Mouse (Mus musculus): Measurements from ENCODE around the gene Egfr.

GRCm38 (mm10) chr11:16752349-16753153 is 548 bp downstream of the Egfr start:
- TF ChIP-seq POLR2A (IDR thresholded peaks at IDR 0.05; ENCODE audit: insufficient read length, low read depth), result no peak
- TF ChIP-seq POLR2AphosphoS2 (IDR thresholded peaks at IDR 0.05; ENCODE audit: insufficient read length, low read depth), result no peak
- no peak for TF ChIP-seq USF1 (IDR thresholded peaks at IDR 0.05; ENCODE audit: low read depth)
- no peak for TF ChIP-seq MYOG (IDR thresholded peaks at IDR 0.05; ENCODE audit: control insufficient read depth in 1 of 3, insufficient read depth in 1 of 3, insufficient read length in 2 of 3, low read depth in 2 of 3)
- no peak for TF ChIP-seq E2F4 (IDR thresholded peaks at IDR 0.05; ENCODE audit: insufficient read depth)
- no peak for TF ChIP-seq TCF12 (IDR thresholded peaks at IDR 0.05; ENCODE audit: insufficient read depth, poor library complexity, severe bottlenecking)
- no peak for TF ChIP-seq MAX (IDR thresholded peaks at IDR 0.05; ENCODE audit: low read depth)

Data from myocyte (in vitro differentiated cells).